Mouse (Mus musculus): ENCODE measurements around the gene Cirbp.
A peak's percentile ranks its signal among the peaks of the same experiment; 100 is the strongest.

The Cirbp gene

GRCm38 (mm10) chr10:80165392-80166128 lies at the start of gene Cirbp:
Gene Cirbp (plus strand): TSS chr10:80165985.
- DNase-seq: peak; percentile 52

DNA sequence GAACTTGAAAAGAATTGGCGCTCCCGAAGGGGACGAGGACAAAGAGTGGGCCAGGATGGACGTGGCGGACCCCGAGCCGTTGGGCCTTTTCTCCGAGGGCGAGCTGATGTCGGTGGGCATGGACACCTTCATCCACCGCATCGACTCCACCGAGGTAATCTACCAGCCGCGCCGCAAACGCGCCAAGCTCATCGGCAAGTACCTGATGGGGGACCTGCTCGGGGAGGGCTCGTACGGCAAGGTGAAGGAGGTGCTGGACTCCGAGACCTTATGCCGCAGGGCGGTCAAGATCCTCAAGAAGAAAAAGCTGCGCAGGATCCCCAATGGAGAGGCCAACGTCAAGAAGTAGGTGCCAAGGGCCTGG lies 49.2 kb upstream of the Cirbp start:
- DNase-seq: no peak

GRCm38 (mm10) chr10:80116927-80117691 lies 48.7 kb upstream of the Cirbp start:
- no peak for DNase-seq

DNA sequence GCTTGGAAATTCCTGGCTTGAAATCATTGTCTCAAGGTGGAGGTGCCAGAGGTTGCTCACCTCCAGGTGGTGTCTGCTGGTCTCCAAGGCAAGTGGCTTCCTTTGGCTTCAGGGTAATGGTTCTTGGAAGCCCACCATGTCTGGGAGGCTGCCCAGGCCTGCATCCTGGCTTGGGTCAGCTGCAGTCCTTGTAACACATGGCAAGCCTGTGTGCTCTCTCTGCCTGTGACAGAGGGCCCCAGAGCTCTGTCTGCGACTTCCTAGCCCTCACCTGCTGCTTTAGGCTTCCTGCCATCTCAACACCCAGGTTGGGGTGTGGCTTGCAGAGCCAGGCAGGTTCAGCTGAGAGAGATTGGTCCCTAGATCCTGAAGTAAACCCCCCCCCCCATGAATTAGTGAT lies 48.0 kb upstream of the Cirbp start:
- DNase-seq: no peak

DNA sequence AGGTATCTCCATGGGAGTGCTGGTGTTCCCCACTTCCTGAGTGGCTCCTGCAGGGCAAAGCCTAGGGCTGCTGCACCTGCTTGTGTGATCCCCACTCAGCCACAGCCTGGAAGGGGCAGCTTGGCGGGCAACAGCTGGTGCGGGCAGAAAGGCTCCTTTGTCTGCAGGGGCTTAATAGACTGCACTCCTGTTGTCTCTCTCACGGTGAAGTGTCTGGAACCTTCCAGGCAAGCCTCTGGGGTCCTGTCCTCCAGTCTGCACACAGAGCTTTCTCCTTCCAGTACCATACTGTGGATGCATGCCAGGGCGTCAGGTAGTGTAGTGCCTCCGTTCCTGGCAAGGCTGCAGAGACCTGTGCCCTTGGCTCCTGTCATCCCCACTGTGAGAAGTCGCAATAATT lies 47.2 kb upstream of the Cirbp start:
- DNase-seq: no peak

DNA sequence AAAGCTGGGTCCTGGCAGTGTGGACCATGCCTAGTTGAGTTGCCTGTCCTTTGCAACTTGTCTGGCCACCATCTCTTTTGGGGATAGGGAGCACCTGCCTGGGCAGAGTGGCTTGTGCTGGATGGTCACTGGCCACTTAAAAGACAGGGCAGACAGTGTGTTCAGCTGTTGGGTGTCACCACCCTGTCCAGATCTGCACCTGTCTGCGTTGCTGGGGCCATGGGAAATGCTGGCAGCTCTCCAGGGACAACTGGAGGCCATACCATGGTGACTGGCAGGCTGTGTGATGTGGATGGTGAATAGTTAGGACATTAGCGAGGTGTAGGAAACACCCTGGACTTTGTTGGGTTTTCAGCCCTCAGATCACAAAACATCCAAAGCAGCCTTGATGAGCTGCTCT lies 45.6 kb upstream of the Cirbp start:
- DNase-seq: no peak

DNA sequence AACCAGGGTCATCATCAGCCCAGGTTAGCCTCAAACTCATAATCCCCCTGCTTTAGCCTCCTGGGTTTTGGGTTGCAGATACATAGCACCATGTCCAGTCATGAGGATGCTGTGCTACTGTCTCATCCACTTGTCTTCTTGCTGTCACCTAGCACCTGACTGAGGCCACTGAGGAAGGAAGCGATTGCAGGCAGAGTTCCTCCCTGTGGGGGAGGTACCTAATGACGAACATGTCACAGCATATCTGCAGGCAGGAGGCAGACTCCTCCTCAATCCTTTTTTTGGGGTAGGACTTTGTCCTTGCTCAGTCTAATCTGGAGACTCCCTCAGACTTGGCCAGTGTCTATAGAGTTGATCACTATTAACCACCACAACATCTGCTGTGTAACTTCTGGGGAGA lies 44.1 kb upstream of the Cirbp start:
- no peak for DNase-seq

- no peak for DNase-seq
These were observed 41.7 kb upstream of the Cirbp start for GRCm38 (mm10) chr10:80123932-80124562.

GRCm38 (mm10) chr10:80127920-80128319 lies 37.9 kb upstream of the Cirbp start:
- no peak for DNase-seq

DNA sequence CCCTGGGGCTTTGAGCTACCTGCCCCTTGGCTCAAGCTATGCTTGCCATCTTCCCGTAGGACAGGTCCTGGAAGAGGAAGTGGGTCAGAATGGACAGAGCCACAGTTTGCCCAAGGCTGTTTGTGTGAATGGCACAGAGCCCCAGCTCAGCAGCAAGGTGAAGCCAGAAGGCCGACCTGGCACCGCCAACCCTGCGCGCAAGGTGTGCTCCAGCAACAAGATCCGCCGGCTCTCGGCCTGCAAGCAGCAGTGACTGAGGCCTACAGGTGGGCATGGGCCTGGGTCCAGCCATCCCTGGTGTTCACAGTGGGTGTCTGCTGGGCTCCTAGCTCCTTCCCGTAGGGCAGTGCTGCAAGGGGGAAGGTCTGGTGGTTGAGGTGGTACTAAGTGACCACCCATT lies 35.9 kb upstream of the Cirbp start:
- DNase-seq: no peak

DNA sequence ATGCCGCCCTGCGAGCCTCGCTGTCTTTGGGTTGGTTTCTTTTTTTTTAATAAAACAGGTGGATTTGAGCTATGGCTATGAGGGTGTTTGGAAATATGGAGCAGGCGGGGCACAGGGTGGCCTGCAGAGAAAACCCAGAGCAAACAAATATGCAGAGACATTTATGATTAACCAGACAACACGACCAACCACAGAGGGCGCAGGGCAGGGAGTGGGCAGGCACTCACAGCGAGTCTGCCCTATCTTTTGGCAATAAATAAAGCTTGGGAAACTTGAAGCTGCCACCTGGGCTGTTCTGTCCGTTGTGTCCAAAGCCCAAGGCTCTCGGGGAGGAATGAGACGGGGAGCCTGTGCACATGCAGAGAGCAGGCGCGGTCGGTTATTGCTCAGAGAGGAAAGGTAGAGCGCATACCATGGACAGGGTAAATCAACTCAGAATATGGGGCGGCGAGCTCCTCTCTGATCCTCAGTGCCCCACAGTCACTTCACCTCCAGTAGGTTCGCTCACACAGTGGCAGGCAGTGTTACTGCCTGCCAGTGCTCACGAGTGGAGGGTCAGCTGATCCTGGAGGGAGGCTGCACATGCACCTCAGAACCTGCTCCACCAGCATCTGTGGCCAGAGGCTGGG lies 35.3 kb upstream of the Cirbp start:
- DNase-seq: no peak

DNA sequence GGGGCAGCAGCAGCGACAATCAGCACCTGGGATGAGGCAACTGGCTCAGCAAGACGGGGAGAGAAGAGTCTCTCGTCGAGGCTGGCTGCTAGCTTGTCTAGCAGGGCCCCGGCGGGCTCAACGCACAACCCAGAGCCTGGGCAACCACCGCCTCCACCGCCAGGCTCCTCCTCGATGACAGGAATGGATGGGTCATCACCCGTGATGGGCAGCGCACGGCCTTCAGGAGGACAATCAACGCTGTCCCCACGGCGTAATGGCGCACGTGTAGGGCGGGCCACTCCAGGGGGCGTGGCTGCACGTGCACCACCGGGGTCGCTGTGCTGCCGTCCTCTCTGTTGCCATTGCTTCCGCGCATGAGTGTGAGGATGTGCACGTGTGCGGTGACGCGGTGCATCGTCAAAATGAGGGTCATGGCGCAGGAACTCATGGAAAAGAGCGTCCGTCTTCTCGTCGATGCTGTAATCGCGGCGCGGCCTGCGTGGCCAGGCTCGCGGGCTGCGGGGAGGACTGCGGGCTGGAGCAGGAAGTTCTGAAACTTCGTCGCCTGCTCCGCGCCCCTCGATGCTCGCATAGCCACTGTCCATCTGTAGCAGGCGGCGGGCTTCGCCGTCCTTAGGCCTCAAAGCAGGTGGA lies 34.4 kb upstream of the Cirbp start:
- DNase-seq: peak; percentile 69

- DNase-seq: no peak
These were observed 33.8 kb upstream of the Cirbp start for GRCm38 (mm10) chr10:80131952-80132350.

DNA sequence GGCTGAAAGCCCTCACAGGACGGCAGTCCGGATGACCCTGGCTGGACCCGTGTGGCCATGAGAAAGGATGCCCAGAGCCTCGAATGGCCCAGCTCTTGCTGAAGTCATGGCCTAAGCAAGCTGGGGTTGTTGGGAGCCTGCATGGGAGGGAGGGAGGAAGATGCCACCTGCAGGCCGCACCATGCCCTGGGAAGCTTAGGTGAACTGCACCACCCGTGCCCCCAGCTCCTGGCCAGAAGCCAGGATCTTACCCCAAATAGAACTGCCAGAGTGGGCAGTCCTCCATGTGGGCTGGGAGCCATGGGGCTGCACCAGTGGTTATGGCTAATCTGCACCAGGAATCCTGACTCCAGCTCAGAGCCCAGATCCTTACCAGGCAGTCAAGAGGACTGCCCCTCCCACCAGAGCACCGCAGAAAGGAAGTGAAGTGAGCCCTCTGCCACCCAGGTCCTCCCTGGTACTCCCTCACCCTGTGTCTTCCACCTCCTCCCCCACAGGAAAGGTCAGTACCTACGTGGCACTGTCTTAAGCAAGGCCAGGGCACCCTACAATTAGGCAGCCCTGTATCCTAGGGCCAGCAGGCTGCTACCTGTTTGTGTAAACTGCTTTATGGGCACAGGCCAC lies 32.4 kb upstream of the Cirbp start:
- peak; percentile 35 for DNase-seq

GRCm38 (mm10) chr10:80134421-80134820 lies 31.4 kb upstream of the Cirbp start:
- DNase-seq: peak; percentile 22

DNA sequence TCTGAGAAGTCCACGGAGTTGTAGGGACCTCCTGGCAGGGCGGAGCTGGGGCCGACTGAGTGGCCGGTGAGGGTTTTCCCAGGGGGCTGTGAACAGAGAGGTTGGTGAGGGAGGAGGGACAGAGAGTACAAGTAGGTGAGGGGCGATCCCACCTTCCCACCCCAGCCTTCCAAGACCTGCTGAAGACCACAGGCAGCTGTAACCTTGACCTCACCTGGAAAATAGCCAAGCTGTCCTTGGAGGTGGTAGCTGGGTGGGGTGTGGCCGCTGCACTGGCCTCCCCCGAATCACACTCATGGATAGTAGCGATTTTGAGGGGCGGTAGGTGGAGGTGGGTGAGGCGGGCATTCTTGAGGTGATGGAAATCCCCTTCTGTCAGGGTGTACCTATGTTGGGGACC lies 30.6 kb upstream of the Cirbp start:
- DNase-seq: no peak

GRCm38 (mm10) chr10:80135641-80136040 lies 30.1 kb upstream of the Cirbp start:
- DNase-seq: no peak

DNA sequence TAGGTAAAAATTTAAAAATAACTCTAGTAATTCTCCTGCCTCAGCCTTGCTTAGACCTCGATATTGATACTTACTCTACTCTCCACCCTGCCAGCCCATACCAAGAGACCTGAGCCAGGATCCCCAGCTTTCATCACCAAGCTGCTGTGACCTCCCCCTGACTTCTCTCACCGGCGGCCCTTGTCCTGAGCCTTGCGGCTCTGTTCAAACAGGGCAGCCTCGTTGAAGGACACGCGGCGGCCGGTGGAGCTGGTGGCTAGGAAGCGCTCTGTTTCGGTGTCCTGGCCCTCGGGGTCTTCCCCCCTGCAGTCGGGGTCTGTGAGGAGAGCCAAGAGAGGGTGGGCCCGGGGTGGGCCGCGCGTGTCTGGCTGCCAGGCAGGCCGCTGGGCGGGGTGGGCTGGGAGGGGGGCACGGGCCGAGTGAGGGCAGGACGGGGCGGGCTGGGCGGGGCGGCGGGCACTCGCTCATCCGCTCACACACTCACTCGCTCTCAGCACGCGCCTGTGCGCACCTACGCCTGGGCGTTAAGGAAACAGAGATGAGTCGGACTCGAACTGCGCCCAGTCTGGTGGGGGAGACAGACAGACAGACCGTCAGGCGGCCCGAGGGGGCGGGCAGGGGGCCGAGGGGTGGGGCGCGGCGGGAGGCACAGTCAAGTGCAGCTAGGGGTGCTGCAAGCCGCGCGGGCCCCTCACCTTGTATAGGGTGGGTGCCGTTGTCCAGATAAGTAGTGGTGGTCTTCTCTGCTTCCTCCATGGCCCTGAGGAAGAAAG lies 29.4 kb upstream of the Cirbp start:
- peak; percentile 11 for DNase-seq

DNA sequence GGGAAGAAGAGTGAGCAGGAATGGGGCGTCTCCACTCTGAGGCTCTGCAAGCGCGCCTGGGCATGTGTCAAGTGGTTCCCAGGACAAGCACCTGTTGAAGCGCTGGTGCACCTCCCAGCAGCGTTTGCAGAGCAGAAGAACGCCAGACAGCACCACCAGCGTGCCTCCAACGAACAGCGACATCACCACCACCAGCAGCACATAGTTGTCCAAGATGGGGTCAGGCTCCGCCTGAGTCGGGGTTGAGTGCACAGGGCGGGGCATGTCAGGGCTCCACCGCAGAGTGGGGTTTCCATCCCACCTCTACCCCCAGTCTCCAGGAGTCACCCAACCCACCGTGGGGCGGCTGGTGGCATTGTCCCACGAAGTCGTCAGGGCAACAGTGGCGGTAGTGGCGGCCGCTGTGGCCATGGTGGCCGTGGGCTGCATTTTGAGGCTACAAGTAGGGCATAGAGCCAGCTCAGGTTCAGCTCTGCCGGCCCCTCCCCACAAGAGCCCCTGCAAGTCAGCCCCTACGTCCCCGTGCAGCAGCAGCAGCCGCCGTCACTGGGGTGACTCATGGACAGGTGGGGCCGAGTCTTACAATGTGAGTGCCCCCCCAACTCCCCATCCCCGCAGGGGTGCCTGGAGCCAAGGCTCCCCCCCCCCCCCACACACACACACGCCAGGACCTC lies 28.7 kb upstream of the Cirbp start:
- peak; percentile 61 for DNase-seq

GRCm38 (mm10) chr10:80137626-80138552 lies 27.9 kb upstream of the Cirbp start:
- DNase-seq: peak; percentile 61

All from right cerebral cortex, postnatal 14 days (tissue).